Mouse (Mus musculus) cerebellum, adult 9-10 months (tissue): ENCODE results near the gene Prkca.
A peak's percentile ranks its signal among the peaks of the same experiment; 100 is the strongest.

Source experiments
- DNase-seq: peaks from one replicate; pipeline ENCODE4 v3.0.0; 2022

Prkca gene

GRCm38 (mm10) chr11:107985941-107986340 is 357.8 kb downstream of the Prkca start:
- DNase-seq, result no peak

DNA sequence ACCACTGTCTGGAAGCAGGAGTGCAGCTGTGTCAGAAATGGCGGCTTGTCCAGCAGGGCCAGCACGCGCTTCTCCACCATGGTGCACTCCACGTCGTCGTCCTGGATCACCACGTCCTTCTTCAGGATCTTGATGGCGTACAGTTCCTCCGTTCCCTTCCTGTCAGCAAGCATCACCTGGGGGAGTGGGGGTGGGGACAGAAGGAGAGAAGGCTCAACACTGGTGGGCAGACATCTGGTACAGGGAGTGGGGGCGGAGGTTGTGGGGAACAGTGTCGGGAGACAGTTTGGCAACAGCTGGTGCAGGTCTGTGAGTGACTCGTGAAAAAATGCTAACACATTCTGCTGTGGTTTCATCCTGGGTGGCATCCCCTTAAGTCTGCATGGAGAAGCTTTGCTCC is 359.8 kb downstream of the Prkca start:
- DNase-seq, result no peak

DNA sequence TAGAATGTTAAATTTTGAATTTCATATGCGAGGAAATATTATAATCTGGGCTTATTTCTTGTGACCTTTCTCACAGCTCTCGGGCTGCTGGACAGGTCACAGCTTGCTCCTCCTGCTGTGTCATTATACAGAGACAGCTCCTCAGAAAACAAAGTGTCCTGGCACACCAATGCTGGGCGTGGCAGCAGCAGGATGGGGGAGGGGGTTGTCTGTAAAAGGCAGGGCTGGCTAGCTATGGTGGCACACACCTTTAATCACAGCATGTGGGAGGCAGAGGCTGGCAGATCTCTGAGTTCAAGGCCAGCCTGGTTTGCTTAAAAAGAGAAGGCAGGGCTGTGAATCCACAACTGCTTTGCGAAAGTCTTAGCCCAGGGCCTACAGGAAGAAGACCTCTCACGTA is 360.5 kb downstream of the Prkca start:
- DNase-seq, result no peak

GRCm38 (mm10) chr11:107982225-107982896 is 361.4 kb downstream of the Prkca start:
- peak; percentile 26 for DNase-seq

DNA sequence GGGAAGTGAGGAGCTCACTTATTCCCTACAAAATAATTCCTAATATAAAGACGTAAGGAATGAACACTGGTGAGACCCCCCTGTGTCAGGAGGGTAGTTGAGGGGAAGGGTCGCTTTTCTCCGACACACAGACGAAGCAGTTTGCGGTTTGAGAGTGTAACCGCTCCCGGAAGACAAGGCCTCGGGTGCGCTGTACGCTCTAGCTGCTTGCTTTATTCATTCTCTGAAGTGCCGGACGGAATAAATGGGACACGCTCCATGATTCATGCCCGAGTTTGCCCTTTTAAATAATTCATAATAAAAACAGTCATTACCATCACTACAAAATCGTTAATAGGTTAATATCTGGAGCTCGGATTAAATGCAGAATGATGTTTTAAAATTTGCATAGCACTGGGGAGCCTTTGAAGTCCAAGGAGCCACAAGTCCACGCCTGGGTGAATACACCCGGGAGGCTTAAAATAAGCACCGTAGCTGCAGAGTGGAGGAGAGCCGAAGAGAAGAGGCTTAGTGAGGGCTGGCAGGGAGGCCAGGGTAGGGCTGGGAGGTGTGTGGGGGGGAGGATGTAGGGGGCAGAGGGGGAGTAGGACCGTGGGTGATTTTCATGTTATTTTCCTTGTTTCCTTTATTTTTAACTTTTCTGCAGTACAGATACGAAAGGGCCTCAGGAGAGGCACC is 364.1 kb downstream of the Prkca start:
- DNase-seq, result no peak

DNA sequence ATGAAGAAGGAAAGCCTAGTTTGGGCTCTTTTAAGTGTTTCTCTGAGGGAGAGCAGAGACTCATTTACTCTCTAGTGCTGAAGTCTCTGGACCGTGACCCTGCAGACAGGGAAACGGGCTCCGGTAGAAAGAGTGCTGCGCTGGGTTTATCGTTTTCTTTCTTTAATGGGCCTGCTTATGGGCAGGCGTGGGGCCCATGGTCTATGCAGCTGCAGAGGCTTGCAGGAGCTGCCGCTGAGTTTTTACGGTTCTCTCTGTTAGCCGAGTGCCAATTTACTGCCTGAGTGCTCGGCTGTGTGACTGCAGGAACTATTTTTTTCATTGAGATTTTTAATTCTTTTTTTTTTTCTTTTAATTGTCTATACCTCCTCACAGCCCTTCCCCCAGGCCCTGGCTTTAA is 373.8 kb downstream of the Prkca start:
- DNase-seq, result no peak

DNA sequence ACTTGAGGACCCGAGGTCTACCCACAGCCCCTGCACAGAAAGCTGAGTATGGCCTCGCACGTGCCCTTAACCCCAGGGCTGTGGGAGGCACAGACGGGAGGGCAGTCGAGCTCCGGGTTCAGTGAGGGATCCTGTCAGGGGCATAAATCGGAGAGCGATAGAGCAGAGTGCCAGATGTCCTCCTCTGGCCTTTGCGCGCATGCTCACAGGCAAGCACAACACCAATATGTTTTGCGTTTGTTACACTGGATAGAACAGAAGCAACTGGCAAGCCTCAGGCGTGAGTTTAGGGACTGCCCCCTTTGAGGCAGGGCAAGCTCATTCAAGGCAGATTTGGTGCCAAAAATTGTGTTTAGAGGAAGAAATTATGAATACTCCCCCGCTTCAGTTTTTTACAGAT is 375.6 kb downstream of the Prkca start:
- DNase-seq, result no peak

- DNase-seq, result no peak
Observed at GRCm38 (mm10) chr11:107966229-107966628, 377.5 kb downstream of the Prkca start.

- DNase-seq, result peak; percentile 45
Observed at GRCm38 (mm10) chr11:107965449-107965848, 378.3 kb downstream of the Prkca start.

GRCm38 (mm10) chr11:107957566-107958350 is 386.0 kb downstream of the Prkca start:
- no peak for DNase-seq

GRCm38 (mm10) chr11:107955191-107956062 is 388.3 kb downstream of the Prkca start:
- no peak for DNase-seq

DNA sequence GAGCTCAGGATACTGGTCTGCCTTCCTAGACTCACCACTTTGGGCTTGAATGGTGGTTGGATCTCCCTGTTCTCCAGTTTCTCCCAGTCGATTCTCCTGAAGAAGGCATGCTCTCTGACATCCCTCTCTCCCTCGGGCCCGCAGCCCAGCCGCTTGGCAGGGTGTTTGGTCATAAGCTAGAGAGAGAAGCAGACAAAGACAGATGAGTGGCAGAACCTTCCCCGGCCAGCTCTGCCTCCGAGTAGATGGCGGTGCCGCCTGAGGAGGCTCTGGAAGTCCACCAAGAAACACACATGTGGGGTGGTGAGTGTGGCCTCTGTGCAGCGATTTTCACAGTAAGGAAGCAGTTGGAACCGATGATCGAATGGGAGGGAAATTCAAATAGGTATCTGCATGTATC is 392.3 kb downstream of the Prkca start:
- peak; percentile 21 for DNase-seq

- DNase-seq, result no peak
Observed at GRCm38 (mm10) chr11:107950658-107951057, 393.1 kb downstream of the Prkca start.

GRCm38 (mm10) chr11:107950211-107950610 is 393.5 kb downstream of the Prkca start:
- no peak for DNase-seq

DNA sequence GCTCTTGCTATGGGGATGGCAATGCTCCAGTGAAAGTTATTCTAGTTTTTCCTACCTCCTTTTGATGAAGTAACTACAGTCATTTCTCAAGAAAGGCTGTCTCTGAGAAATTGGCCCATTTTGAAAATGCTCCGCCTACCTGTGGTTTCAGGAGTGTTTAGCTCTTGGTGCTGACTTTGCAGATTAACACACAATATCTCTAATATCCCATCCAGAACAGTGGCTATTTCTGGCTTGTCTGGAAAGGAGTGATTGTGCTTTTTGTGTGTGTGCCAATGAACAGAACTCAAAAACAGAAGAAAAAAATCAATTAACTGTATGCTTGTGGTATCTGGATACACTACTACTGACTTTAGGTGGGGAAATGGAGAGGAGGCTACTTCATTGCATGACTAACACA is 395.8 kb downstream of the Prkca start:
- DNase-seq, result no peak

DNA sequence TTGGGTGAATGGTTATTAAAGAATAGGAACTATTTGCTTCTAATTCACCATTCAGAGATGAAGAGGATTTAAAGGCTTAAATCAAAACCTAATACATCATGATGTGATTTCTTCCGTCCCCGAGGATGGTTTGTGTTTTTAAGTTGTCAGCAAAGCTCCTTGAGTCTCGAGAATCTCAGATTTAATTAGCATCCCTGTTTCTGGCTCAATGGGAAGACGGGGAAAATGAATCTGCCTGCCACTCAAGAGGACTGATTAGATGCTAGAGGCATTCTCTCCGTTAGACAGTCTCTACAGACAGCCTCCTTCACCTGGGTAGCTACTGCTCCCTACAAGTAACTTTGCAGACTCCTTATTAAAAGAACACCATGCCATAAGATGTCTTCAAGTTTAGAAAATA is 396.9 kb downstream of the Prkca start:
- no peak for DNase-seq

GRCm38 (mm10) chr11:107936929-107937328 is 406.8 kb downstream of the Prkca start:
- DNase-seq, result no peak

GRCm38 (mm10) chr11:107931721-107932120 is 412.0 kb downstream of the Prkca start:
- DNase-seq, result no peak

- DNase-seq, result no peak
Observed at GRCm38 (mm10) chr11:107931288-107931687, 412.4 kb downstream of the Prkca start.

DNA sequence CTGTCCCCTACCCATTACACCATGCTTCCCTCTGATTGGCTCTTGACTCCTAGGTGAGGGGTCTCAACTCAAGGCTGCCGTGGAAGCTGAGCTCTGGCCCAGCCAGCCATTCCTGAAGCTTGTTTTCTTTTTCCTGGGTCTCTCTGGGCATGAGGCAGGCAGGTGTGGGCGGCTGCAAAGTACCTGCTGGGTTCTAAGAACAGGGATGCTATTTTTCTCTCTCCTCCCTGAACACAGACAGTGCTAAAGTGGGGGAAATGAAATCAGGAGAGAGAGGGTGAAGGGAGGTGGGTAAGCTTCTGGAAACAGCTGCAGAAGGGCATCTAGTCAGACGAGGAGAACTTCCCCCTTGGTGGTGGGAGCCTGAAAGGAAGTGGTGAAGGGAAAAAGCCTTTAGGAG is 414.0 kb downstream of the Prkca start:
- no peak for DNase-seq

DNA sequence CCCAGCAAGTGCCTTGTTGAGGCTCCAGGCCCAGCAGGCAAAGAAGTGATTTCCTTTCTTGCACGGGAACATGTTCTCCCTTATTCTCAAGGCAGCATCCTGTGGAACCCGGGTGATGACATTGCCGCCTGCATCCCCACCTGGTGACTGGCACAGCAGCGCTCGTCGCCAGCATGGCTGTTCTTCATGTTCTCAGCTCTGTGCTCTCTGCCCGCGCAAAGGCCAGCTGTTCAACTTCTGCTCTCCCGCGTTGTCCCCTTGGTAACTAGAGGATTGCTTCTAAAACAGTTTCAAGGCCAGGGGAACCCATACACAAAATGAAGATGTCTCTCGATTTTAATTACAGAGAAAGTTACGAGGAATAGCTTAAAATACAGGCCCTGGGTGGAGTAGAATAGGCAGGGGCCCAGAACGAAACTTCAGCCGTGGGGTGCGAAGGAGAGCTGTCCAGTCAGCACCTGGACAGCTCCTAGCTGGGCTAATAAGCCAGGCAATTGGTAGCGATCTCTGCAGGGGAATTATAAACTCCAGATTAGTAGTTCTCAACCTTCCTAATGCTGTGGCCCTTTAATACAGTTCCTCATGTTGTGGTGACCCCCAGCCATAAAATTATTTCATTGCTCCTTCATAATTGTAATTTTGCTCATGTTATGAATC is 423.7 kb downstream of the Prkca start:
- no peak for DNase-seq

GRCm38 (mm10) chr11:107917721-107918235 is 425.9 kb downstream of the Prkca start:
- DNase-seq, result no peak
